Mouse (Mus musculus) C2C12 (cell line): ENCODE data around the gene Fez2. TPM values are rescaled to one million over a fixed set of nuclear protein-coding genes. Genes with fewer than 3 reads are reported as not detected.

Experiments
- H3K27me3 ChIP-seq: one replicate; pipeline ENCODE4 v1.6.1; 2011; ENCODE audit not compliant: control insufficient read depth, insufficient read depth, insufficient read length
- H3K36me3 ChIP-seq: one replicate; pipeline ENCODE4 v1.6.1; 2011; ENCODE audit not compliant: control insufficient read depth, insufficient read depth
- H3K4me3 ChIP-seq: one replicate; pipeline ENCODE4 v1.5.1; 2011; ENCODE audit warnings: mild to moderate bottlenecking, control low read depth; ENCODE audit not compliant: poor library complexity, insufficient read depth, severe bottlenecking
- H3K79me2 ChIP-seq: one replicate; pipeline ENCODE4 v1.6.1; 2011; ENCODE audit not compliant: control insufficient read depth, insufficient read depth
- H3K79me3 ChIP-seq: one replicate; pipeline ENCODE4 v1.6.1; 2011; ENCODE audit warnings: low read depth, control low read depth
- H3ac ChIP-seq: one replicate; pipeline ENCODE3; 2011; ENCODE audit warnings: low read depth; ENCODE audit not compliant: control insufficient read depth, insufficient read length
- CEBPB ChIP-seq: IDR thresholded peaks from one replicate; pipeline ENCODE4 v1.6.1; 2011; ENCODE audit warnings: low read depth, mild to moderate bottlenecking, control low read depth, moderate library complexity
- CTCF ChIP-seq: IDR thresholded peaks from one replicate; pipeline ENCODE4 v1.5.1; 2011; ENCODE audit not compliant: control insufficient read depth, insufficient read depth, insufficient read length
- FOSL1 ChIP-seq: IDR thresholded peaks from one replicate; pipeline ENCODE4 v1.8.0; 2011; ENCODE audit warnings: mild to moderate bottlenecking, low read length; ENCODE audit not compliant: poor library complexity, insufficient read depth, severe bottlenecking
- MAX ChIP-seq: IDR thresholded peaks from one replicate; pipeline ENCODE4 v1.6.1; 2011; ENCODE audit warnings: mild to moderate bottlenecking, control low read depth
- MYOD1 ChIP-seq: IDR thresholded peaks from one replicate; pipeline ENCODE4 v1.6.1; 2011; ENCODE audit warnings: low read depth; ENCODE audit not compliant: control insufficient read depth, insufficient read length
- MYOG ChIP-seq: IDR thresholded peaks from one replicate; pipeline ENCODE4 v1.6.1; 2011; ENCODE audit not compliant: control insufficient read depth, insufficient read length; ENCODE audit errors: extremely low read depth
- USF1 ChIP-seq: IDR thresholded peaks from one replicate; pipeline ENCODE4 v1.6.1; 2011; ENCODE audit warnings: low read depth, mild to moderate bottlenecking, control low read depth, moderate library complexity
- polyA plus RNA-seq: library from polyadenylated mRNA; unstranded; fragments of >200 nt; fragmentation: generic; extraction: Trizol; gene quantifications from one replicate; pipeline ENCODE4 v1.2.1, GENCODE M21; 2012; ENCODE audit warnings: missing spikeins

Gene Fez2
- polyA plus RNA-seq, 1 experiment, result 31.9 TPM

DNA sequence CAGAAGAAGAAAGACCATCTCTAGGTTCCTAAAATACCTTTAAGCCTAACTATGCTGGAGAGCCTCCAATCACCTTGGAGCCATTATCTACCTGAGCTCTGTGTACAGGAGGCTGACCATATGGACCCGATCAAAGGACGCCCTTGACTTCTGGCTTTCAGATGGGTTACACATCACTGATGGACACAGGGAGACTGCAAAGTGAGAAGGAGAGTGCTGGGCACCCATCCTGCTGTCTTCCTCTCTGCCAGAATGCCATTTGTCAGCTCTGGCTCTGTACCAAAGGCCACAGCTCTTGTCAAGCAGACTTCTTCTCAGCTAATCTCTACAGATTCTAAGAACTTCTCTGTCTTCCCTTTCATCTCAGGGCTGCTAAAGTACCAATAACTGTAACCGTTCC is 12.6 kb downstream of the Fez2 start:
- Histone ChIP-seq H3K36me3 (peaks cover 19% of the 10 kb centered on the region), H3K79me3 (peaks cover 4% of the 10 kb centered on the region), H3K27me3 (no peaks in the 10 kb centered on the region), H3ac (no peak overlapping the region), H3K4me3 (no peak overlapping the region), H3K79me2 (peaks cover 9% of the 10 kb centered on the region)
- TF ChIP-seq CEBPB (no peak), USF1 (no peak), MYOD1 (no peak), CTCF (no peak), FOSL1 (no peak), MAX (no peak), MYOG (no peak)

GRCm38 (mm10) chr17:78403804-78404203 is 14.1 kb downstream of the Fez2 start:
- H3K27me3 ChIP-seq, result no peaks in the 10 kb centered on the region
- H3ac ChIP-seq, result no peak overlapping the region
- peaks cover 4% of the 10 kb centered on the region for H3K79me3 ChIP-seq
- H3K79me2 ChIP-seq, result peaks cover 11% of the 10 kb centered on the region
- peaks cover 28% of the 10 kb centered on the region for H3K36me3 ChIP-seq
- TF ChIP-seq CEBPB, result no peak
- no peak for TF ChIP-seq MAX
- TF ChIP-seq FOSL1, result no peak
- TF ChIP-seq MYOG, result no peak
- TF ChIP-seq CTCF, result no peak
- no peak for TF ChIP-seq USF1
- H3K4me3 ChIP-seq, result no peak overlapping the region

DNA sequence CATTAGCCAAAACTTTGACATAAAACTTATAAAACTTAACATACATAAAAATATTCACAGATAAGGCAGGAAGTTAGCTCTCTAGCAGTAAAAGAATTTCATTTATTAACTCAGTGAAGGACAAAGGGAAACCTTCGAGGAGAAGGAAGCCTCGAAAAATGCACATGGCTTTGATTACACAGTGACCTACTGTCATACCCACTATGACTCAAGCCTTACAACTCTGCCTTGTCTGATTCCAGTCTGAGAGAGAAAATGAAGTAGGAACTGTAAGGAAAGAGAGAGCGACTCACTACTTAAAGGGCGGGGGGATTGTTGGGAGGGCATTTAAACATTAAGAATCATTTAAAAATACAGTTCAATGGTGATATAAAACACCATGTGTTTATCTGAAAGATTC is 14.7 kb downstream of the Fez2 start:
- peaks cover 15% of the 10 kb centered on the region for H3K79me2 ChIP-seq
- no peak overlapping the region for H3ac ChIP-seq
- peaks cover 28% of the 10 kb centered on the region for H3K36me3 ChIP-seq
- TF ChIP-seq MAX, result peak; percentile 86
- TF ChIP-seq MYOG, result no peak
- TF ChIP-seq FOSL1, result peak; percentile 6
- no peak for TF ChIP-seq USF1
- no peaks in the 10 kb centered on the region for H3K27me3 ChIP-seq
- H3K79me3 ChIP-seq, result peaks cover 2% of the 10 kb centered on the region
- no peak overlapping the region for H3K4me3 ChIP-seq

DNA sequence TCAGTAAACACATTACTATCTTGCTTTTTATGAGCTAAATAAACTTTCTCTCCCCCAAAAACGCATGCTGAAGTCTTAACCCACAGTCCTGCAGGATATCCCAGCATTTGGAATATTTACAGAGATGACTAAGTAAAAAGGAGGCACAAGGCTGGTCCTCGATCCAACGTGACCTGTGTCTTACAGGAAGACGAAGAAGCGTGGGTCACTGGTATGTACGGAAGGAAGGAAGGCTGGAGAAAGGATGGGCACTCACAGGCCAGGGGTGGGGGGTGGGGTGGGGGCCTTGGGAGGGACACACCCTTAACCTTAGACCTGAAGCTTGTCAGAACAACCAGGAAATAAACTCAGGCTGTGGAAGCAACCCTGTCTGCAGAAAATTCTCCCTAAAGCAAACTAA is 15.8 kb downstream of the Fez2 start:
- no peak overlapping the region for H3ac ChIP-seq
- H3K79me2 ChIP-seq, result peaks cover 14% of the 10 kb centered on the region
- peaks cover 33% of the 10 kb centered on the region for H3K36me3 ChIP-seq
- TF ChIP-seq MYOD1 (no peak), CTCF (no peak), MAX (no peak), FOSL1 (no peak), MYOG (no peak), CEBPB (no peak), USF1 (no peak)
- H3K79me3 ChIP-seq, result no peaks in the 10 kb centered on the region
- no peak overlapping the region for H3K4me3 ChIP-seq
- H3K27me3 ChIP-seq, result no peaks in the 10 kb centered on the region

DNA sequence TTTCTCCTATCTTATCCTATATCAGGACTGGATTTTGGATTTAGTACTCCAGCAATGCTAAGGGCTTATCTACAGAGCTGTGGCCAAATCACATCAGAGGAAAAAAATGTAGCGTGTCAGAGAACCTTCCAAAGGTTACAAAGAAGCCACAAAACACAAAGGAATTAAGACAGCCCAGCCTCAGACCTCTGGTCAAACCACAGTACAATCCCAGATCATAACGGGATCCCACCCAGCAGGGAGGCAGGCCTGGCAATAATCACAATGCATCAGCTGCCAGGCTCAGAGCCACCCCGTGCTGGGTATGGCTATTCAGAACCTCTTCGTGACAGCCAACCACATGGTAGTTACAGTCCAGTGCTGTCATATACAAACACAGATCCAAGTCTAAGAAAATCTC is 16.2 kb downstream of the Fez2 start:
- no peak overlapping the region for H3ac ChIP-seq
- peak; percentile 83 for TF ChIP-seq MAX
- TF ChIP-seq FOSL1, result peak; percentile 58
- no peak for TF ChIP-seq MYOG
- no peak for TF ChIP-seq CEBPB
- peak; percentile 70 for TF ChIP-seq MYOD1
- TF ChIP-seq USF1, result no peak
- TF ChIP-seq CTCF, result no peak
- no peaks in the 10 kb centered on the region for H3K27me3 ChIP-seq
- H3K79me2 ChIP-seq, result peaks cover 15% of the 10 kb centered on the region
- H3K36me3 ChIP-seq, result peaks cover 35% of the 10 kb centered on the region
- H3K4me3 ChIP-seq, result no peak overlapping the region
- no peaks in the 10 kb centered on the region for H3K79me3 ChIP-seq

DNA sequence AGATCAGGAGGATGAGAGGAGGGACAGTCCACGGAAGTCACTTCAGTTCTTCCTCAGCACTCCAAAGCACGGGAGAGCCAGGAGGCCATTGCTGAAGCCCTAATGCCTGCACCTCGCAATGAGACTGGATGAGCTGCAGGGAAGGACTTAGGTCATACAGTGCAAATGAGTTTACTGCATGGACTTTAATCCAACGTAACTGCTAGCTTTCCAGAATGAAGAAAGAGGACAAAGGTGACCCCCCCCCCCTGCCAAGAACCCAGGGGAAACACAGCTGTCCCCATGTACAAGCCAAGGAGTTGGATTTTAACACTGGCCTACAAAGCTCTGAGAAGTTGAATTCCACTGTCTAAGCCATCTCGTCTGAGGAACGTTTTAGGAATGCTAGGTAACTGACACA is 16.6 kb downstream of the Fez2 start:
- Histone ChIP-seq H3K4me3 (no peak overlapping the region), H3K79me2 (peaks cover 16% of the 10 kb centered on the region), H3K27me3 (no peaks in the 10 kb centered on the region), H3ac (peak overlapping the region; percentile 7), H3K79me3 (no peaks in the 10 kb centered on the region), H3K36me3 (peaks cover 38% of the 10 kb centered on the region)
- TF ChIP-seq MYOD1, result no peak
- no peak for TF ChIP-seq MYOG
- no peak for TF ChIP-seq MAX
- TF ChIP-seq CTCF, result no peak
